Comparison of ENCODE assay signal across 8 mouse cellular contexts in the genomic region with DNA sequence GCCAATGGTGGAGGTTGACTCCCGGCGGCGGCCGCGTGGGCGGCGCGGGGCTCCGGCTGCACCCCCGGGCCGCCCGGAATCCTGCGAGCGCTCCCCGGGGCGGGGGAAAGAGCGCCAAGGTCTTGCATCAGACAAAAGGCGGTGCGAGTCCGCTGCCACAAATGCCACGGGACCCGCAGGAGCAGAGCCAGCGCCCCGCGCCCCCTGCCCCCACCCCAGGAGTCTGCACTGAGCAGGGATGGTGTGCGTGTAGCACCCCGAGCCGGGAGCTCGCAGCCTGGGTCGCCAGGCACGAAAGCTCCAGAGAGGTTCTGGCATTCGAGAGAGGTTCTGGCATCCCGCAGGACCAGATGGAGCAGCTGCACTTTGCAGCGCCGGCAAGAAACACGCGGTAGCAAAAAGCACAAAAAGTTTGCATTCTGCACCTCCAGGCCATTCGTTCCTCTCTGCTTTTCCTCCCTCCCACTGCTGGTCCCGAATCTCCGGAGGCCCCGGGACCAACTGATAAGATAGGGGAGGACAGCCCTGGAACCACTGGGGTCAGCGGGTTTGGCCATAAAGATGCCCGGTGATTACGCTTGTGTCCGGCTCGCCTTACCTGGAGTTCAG. TPM values are rescaled to one million over a fixed set of nuclear protein-coding genes. Genes with fewer than 3 reads are reported as not detected.
DNase-seq lines count a peak whose midpoint lies in the region; ATAC-seq lines count a peak whose summit lies in the region.

No protein-coding gene starts in this region.

- peak; percentile 59 for ATAC-seq in intestine, embryonic 14.5 days (replicated peaks; ENCODE audit: low FRiP score, low TSS enrichment, low read depth)
- peak; percentile 67 for ATAC-seq in limb, embryonic 12.5 days (ENCODE audit: insufficient number of reproducible peaks, insufficient read depth, low FRiP score, low TSS enrichment, low read depth)
- peak; percentile 68 for ATAC-seq in midbrain, embryonic 11.5 days (ENCODE audit: low FRiP score)

- peaks cover 4% of the 10 kb centered on the region; the same call in 1 of the 2 replicates for H3K36me3 ChIP-seq in intestine, embryonic 14.5 days (ENCODE audit: control insufficient read depth, insufficient read depth, low read length)
- peaks cover 11% of the 10 kb centered on the region for H3K36me3 ChIP-seq in limb, embryonic 12.5 days
- H3K36me3 ChIP-seq in midbrain, embryonic 11.5 days (ENCODE audit: control insufficient read depth, insufficient read depth, low read length): peaks cover under 1% of the 10 kb centered on the region; the same call in 1 of the 2 replicates

- H3K4me3 ChIP-seq in intestine, embryonic 14.5 days (ENCODE audit: low read depth, low read length): peak overlapping the region; percentile 50
- peak overlapping the region; percentile 82 for H3K4me3 ChIP-seq in limb, embryonic 12.5 days (replicated peaks)
- peak overlapping the region; percentile 79 for H3K4me3 ChIP-seq in midbrain, embryonic 11.5 days (ENCODE audit: low read depth, low read length)

- intact Hi-C loops in left cerebral cortex, postnatal 14 days (cut with DNase I): no loop called here
- intact Hi-C loops in gastrocnemius, postnatal 14 days (cut with DNase I; ENCODE audit: low total_unique reads): no loop called here

- WGBS in intestine, embryonic 14.5 days: under 1% methylated on average over 46 of the region's 46 CpGs
- WGBS in limb, embryonic 12.5 days: under 1% methylated on average over 46 of the region's 46 CpGs
- WGBS in midbrain, embryonic 11.5 days: under 1% methylated on average over 46 of the region's 46 CpGs

- peak; percentile 8 to 42 for DNase-seq in left cerebral cortex, adult 18-20 months (ENCODE audit: low spot score in 2 of 2)
- DNase-seq in left cerebral cortex, postnatal 14 days (ENCODE audit: low spot score in 2 of 2): no peak
- peak; percentile 34 to 46 for DNase-seq in cerebellum, postnatal 14 days
- peak; percentile 50 for DNase-seq in gastrocnemius, postnatal 14 days
- DNase-seq in intestine, embryonic 14.5 days (ENCODE audit: low spot score): peak; percentile 85
- DNase-seq in midbrain, embryonic 11.5 days (ENCODE audit: low spot score, missing footprints): peak; percentile 96
- peak; percentile 36 to 37 for DNase-seq in spleen, postnatal 36 days (ENCODE audit: low spot score in 2 of 2)

- H3K9ac ChIP-seq in intestine, embryonic 14.5 days (ENCODE audit: low read length): peak overlapping the region; percentile 59
- peak overlapping the region; percentile 83 for H3K9ac ChIP-seq in limb, embryonic 12.5 days (replicated peaks)
- peak overlapping the region; percentile 86 for H3K9ac ChIP-seq in midbrain, embryonic 11.5 days (ENCODE audit: low read length)

- no peaks in the 10 kb centered on the region for H3K27me3 ChIP-seq in intestine, embryonic 14.5 days (replicated peaks; ENCODE audit: control insufficient read depth, insufficient read depth, low read length)
- H3K27me3 ChIP-seq in limb, embryonic 12.5 days: no peaks in the 10 kb centered on the region
- no peaks in the 10 kb centered on the region for H3K27me3 ChIP-seq in midbrain, embryonic 11.5 days (ENCODE audit: control insufficient read depth, insufficient read depth, low read length)

- no peaks in the 10 kb centered on the region for H3K9me3 ChIP-seq in intestine, embryonic 14.5 days (ENCODE audit: control insufficient read depth, low read length)
- no peaks in the 10 kb centered on the region for H3K9me3 ChIP-seq in limb, embryonic 12.5 days
- H3K9me3 ChIP-seq in midbrain, embryonic 11.5 days (ENCODE audit: control insufficient read depth, low read length): no peaks in the 10 kb centered on the region

- peak overlapping the region; percentile 55 for H3K4me2 ChIP-seq in intestine, embryonic 14.5 days (ENCODE audit: low read length)
- H3K4me2 ChIP-seq in limb, embryonic 12.5 days: peak overlapping the region; percentile 82
- peak overlapping the region; percentile 90 for H3K4me2 ChIP-seq in midbrain, embryonic 11.5 days

- H3K4me1 ChIP-seq in intestine, embryonic 14.5 days (replicated peaks; ENCODE audit: control insufficient read depth, insufficient read depth, low read length): peaks cover 26% of the 10 kb centered on the region
- peaks cover 39% of the 10 kb centered on the region for H3K4me1 ChIP-seq in limb, embryonic 12.5 days (replicated peaks)
- H3K4me1 ChIP-seq in midbrain, embryonic 11.5 days (ENCODE audit: control insufficient read depth, insufficient read depth, low read length): peaks cover 24% of the 10 kb centered on the region

- peak overlapping the region; percentile 58 for H3K27ac ChIP-seq in intestine, embryonic 14.5 days (ENCODE audit: low read depth)
- H3K27ac ChIP-seq in limb, embryonic 12.5 days: peak overlapping the region; percentile 93
- no peak overlapping the region for H3K27ac ChIP-seq in midbrain, embryonic 11.5 days (ENCODE audit: low read depth, low read length)

RNA-seq across cellular contexts. Expression of a gene that starts 0.6 kb away (rescaled TPM):
- total RNA-seq in left cerebral cortex, adult 18-20 months (2021): 10 to 100 TPM; 48.5 to 56.6 TPM
- 10 to 100 TPM; 52.4 to 60.3 TPM for total RNA-seq in left cerebral cortex, postnatal 14 days (2021)
- total RNA-seq in gastrocnemius, postnatal 14 days (2021): 1 to 10 TPM; 5.7 to 7.0 TPM
- polyA plus RNA-seq in intestine, embryonic 14.5 days (2014; fragmentation: Nextera tagmentation; extraction: Ambion mirVana): 290 and 310 TPM in 2 replicates
- 282 and 290 TPM in 2 replicates for polyA plus RNA-seq in limb, embryonic 12.5 days (2016; fragmentation: Nextera tagmentation; extraction: Ambion mirVana)
- 317 and 361 TPM in 2 replicates for polyA plus RNA-seq in midbrain, embryonic 11.5 days (2014; fragmentation: Nextera tagmentation; extraction: Ambion mirVana)

RNA-seq across cellular contexts. Expression of a gene that starts 43.1 kb away (rescaled TPM):
- 10 to 100 TPM; 29.5 to 30.1 TPM for total RNA-seq in left cerebral cortex, adult 18-20 months (2021)
- 10 to 100 TPM; 37.7 to 40.4 TPM for total RNA-seq in left cerebral cortex, postnatal 14 days (2021)
- total RNA-seq in gastrocnemius, postnatal 14 days (2021): 1 to 10 TPM; 1.2 to 1.3 TPM
- polyA plus RNA-seq in intestine, embryonic 14.5 days (2014; fragmentation: Nextera tagmentation; extraction: Ambion mirVana): 9.9 and 11.5 TPM in 2 replicates
- 8.9 and 9.6 TPM in 2 replicates for polyA plus RNA-seq in limb, embryonic 12.5 days (2016; fragmentation: Nextera tagmentation; extraction: Ambion mirVana)
- 9.5 and 10.2 TPM in 2 replicates for polyA plus RNA-seq in midbrain, embryonic 11.5 days (2014; fragmentation: Nextera tagmentation; extraction: Ambion mirVana)

RNA-seq across cellular contexts. Expression of a gene that starts 59.0 kb away (rescaled TPM):
- 1 to 10 TPM; 5.2 to 6.4 TPM for total RNA-seq in left cerebral cortex, adult 18-20 months (2021)
- 10 to 100 TPM; 10.5 to 10.9 TPM for total RNA-seq in left cerebral cortex, postnatal 14 days (2021)
- total RNA-seq in gastrocnemius, postnatal 14 days (2021): 1 to 10 TPM; 2.1 to 2.3 TPM
- polyA plus RNA-seq in intestine, embryonic 14.5 days (2014; fragmentation: Nextera tagmentation; extraction: Ambion mirVana): 23.1 and 32.1 TPM in 2 replicates
- 2.9 and 3.0 TPM in 2 replicates for polyA plus RNA-seq in limb, embryonic 12.5 days (2016; fragmentation: Nextera tagmentation; extraction: Ambion mirVana)
- polyA plus RNA-seq in midbrain, embryonic 11.5 days (2014; fragmentation: Nextera tagmentation; extraction: Ambion mirVana): 4.3 and 5.7 TPM in 2 replicates

Comparison
In these comparisons a context has a peak if more than half of its experiments do, and no peak if none do; other contexts are left out.
1. DNase-seq: peak in left cerebral cortex, adult 18-20 months (2 of 2), cerebellum, postnatal 14 days (2 of 2), gastrocnemius, postnatal 14 days (single experiment), intestine, embryonic 14.5 days (single experiment), midbrain, embryonic 11.5 days (single experiment) and spleen, postnatal 36 days (2 of 2); none in left cerebral cortex, postnatal 14 days (0 of 2).
2. RNA of a gene that starts 0.6 kb away (total RNA-seq): 52.4 to 60.3 TPM in left cerebral cortex, postnatal 14 days and 48.5 to 56.6 TPM in left cerebral cortex, adult 18-20 months; 5.7 to 7.0 TPM in gastrocnemius, postnatal 14 days; every median in the first group is over 4 times any median in the second.
3. RNA of a gene that starts 43.1 kb away (total RNA-seq): 37.7 to 40.4 TPM in left cerebral cortex, postnatal 14 days and 29.5 to 30.1 TPM in left cerebral cortex, adult 18-20 months; 1.2 to 1.3 TPM in gastrocnemius, postnatal 14 days; every median in the first group is over 10 times any median in the second.
4. Peak in every context shown above with its lines, with median percentiles within 50 percentile points of each other: ATAC-seq, H3K4me2 ChIP-seq, H3K4me3 ChIP-seq and H3K9ac ChIP-seq.